Mouse (Mus musculus) R1 (cell line): ENCODE results near the gene Ptgfrn.

ENCODE experiments used
- DNase-seq: peaks from one replicate; pipeline ENCODE4 v3.0.0-alpha.2; 2018; ENCODE audit warnings: low read depth, low spot score

Gene Ptgfrn

GRCm38 (mm10) chr3:101116431-101117385 lies 6.6 kb upstream of the Ptgfrn start:
- no peak for DNase-seq

DNA sequence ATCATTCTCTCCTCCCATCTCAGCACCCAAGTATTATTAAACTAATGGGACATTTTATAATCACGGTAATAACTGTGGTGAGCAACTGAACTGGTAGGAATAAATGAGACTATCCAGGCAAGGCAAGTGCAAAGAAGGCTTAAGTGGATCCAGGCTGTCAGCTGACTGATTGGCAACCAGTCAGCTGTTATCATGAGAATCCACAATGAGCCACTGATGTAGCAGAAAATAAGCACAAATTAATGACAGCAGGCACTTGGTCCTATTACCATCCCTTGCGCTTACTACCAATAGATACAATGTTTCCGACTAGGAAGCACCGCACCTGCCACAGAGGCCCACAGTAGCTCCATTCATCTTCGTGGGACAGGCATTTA lies 2.4 kb upstream of the Ptgfrn start:
- DNase-seq: no peak

- DNase-seq: no peak
Measured at GRCm38 (mm10) chr3:101111848-101112517, 1.9 kb upstream of the Ptgfrn start.

- peak; percentile 56 for DNase-seq
Measured at GRCm38 (mm10) chr3:101111321-101111720, 1.2 kb upstream of the Ptgfrn start.

DNA sequence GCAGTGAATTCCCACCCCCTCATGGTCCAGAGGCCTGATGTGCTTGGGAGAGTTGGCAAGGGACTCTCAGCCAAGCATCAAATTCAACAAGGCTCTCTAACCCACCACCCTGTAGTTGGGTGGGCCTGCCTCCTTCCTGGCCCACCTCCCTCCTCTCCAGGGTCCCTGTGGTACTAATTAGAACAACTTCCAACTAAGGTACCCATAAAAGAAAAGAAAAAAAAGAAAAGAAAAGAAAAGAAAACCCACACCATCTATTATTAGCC lies 693 bp upstream of the Ptgfrn start:
- DNase-seq: no peak

DNA sequence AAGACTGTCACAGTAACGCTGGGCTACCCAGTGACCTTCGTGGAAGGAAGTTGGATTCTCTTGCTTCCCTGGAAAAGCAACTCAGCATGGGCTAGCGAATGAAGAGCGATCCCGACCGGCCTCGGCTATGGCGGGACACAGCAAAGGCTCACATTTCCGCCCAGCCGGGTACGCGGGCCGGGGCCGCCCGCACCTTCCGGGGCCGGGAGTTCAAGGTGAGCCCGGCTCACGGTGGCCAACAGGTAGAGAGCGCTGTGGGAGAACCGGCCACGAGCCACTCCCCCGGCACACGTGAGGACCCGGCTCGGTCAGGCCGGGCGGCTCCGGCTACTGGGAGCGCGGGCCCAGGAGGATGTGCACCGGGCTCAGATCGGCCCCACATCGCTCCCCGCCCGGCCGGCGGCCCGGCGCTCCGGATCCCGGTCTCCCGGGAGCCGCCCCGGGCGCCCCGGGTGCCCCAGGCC lies 488 bp downstream of the Ptgfrn start:
- peak; percentile 47 for DNase-seq

- DNase-seq: no peak
Measured at GRCm38 (mm10) chr3:101108848-101109247, 1.2 kb downstream of the Ptgfrn start.

DNA sequence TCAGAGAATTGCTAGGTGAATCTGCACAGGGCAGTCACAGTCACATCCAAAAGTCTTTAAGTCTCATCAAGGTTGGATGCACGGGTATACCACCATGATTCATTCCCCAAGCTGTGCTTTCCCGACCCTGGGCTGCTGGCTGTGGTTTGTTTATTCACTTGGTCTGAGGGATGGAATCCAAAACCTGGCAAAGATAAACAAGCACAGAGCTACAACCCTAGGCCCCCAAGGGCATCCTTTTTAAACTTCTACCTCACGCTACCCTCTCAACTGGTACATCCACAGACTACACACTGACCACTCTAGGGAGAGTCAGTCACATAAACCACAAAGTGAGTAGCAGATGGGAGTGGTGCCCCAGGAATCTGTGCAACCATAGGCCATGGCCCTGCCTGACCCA lies 1.8 kb downstream of the Ptgfrn start:
- no peak for DNase-seq

- DNase-seq: no peak
Measured at GRCm38 (mm10) chr3:101106326-101106725, 3.8 kb downstream of the Ptgfrn start.

DNA sequence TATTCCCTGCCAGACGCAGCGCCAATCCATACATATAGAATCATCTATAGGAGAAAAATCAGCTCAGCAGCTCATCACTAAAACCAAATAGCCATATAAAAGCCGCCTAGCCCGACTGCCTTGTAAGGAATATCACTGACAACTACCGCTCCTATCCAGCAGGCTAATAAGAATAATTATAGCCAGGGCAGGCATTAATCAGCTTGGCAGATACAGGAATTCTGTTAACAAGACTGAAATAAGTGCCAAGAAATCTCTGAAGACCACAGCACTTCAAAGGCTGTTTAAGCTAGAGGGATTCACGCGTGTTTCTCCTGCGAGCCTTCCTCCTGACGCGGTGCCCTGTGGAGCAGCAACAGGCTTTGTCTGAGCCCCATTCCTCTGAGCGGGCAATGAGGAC lies 4.6 kb downstream of the Ptgfrn start:
- no peak for DNase-seq

DNA sequence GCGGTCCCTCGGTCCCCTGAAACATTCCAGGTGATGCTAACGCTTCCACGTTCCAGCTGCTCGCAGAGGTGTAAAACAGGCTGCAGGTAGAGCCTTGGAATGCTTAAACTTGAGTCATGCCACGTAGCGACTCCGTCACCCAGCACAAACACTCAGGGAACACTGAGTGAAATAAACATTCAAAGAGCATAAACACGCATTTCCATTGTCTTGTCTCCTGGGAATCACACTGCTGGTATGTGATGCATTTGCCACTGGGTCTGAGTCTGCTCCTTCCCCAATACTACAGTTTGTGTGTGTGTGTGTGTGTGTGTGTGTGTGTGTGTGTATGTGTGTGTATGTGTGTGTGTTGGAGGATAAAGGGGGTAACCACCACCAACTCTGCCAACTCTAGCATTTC lies 5.2 kb downstream of the Ptgfrn start:
- DNase-seq: no peak

- no peak for DNase-seq
Measured at GRCm38 (mm10) chr3:101103770-101104169, 6.3 kb downstream of the Ptgfrn start.

DNA sequence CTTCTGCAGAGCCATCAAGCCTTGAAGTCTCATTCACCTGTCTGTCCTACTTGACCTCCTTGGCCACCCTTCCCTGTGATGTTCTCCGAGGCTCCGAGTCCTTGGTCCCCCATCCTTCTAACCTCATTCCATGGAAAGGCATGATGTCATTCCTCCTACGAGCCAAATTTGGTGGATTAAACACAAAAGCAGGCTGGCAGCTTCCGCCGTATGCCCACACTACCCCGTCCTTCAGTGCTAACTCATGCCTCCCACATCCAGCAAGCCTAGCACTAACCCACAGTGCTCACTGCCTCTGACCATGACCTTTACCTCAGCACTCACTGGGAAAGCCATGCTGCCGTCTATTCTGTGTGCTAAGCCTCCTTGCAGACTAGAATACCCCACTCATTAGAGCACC lies 8.0 kb downstream of the Ptgfrn start:
- DNase-seq: no peak

- no peak for DNase-seq
Measured at GRCm38 (mm10) chr3:101101184-101101583, 8.9 kb downstream of the Ptgfrn start.

DNA sequence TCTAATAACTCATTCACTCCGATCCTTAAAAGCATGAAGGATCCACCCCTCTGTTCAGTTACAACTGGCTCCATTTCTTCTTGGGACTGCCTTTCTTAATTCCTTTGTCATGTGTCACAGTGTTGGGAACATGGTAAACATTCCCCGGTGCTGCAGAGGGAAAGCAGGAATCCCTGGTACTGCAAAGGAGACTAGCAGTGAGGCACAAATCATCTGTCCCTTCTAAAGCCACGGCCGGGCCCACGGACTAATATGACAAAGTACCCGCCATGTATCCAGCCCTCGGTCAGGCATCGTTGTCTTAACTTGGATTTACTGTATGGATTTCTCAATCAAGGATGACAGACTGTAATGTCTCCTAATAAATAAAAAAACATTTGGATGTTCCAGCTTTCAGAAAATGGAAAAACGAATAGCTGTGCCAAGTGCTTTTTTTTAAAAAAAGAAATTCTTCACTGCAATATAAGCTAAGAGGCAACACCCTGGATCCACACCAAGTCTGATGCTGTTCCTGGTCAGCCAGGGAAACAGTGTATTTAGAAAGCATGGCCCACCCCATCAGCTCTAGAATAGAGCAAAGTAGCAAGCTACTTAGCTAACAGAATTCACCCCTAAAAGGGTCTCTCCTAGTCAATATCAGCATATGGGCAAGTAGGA lies 10.2 kb downstream of the Ptgfrn start:
- DNase-seq: no peak

DNA sequence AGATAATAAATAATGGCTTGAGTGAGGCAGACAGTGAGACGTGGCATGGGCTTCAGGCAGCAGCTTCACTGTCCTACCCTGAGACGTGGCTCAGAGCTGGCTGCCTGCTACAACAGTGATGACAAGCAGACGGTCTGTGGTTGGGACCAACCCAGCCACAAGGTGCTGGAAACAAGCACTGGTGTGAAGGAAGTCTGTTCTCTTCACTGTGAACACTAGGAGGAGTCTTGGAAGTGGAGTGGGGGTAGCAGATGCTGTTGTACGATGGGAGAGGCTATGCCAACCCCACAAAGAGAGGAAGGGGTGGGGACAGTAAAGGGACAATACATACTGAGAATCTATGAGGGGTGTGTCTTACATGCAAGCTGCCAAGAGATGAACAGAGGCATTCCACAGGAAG lies 12.0 kb downstream of the Ptgfrn start:
- DNase-seq: peak; percentile 65

DNA sequence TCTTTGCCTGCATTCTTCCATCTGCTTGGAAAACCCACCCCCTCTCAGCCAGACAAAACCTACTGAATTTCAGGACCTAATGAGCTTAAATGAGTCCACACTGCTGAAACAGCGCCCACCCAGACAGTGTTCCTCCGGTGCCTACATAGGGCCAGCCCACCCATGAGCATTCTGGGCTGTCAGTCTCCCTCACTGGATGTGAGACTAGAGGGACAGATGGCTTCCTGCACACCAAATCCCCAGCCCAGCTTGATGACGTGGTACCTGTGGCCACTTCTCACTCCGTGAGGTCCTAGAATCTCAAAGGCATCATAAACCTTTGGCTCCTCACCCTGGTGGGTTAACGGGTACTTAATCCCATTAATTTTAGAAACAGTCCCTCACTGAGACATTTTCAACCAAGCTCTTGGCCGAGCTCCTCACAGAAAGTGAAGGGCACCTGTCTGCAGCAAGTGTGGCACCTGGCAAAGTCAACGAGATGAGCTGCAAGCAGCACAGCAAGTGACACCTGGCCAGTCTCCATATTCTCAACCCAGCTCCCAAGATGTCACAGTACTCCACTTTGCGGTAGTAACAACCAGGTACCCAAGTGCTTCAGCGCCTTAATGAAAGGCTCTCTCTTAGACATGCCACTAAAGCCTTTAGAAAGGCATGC lies 12.8 kb downstream of the Ptgfrn start:
- DNase-seq: no peak

- peak; percentile 87 for DNase-seq
Measured at GRCm38 (mm10) chr3:101095761-101096449, 14.2 kb downstream of the Ptgfrn start.

- DNase-seq: peak; percentile 90
Measured at GRCm38 (mm10) chr3:101092202-101092601, 17.9 kb downstream of the Ptgfrn start.

DNA sequence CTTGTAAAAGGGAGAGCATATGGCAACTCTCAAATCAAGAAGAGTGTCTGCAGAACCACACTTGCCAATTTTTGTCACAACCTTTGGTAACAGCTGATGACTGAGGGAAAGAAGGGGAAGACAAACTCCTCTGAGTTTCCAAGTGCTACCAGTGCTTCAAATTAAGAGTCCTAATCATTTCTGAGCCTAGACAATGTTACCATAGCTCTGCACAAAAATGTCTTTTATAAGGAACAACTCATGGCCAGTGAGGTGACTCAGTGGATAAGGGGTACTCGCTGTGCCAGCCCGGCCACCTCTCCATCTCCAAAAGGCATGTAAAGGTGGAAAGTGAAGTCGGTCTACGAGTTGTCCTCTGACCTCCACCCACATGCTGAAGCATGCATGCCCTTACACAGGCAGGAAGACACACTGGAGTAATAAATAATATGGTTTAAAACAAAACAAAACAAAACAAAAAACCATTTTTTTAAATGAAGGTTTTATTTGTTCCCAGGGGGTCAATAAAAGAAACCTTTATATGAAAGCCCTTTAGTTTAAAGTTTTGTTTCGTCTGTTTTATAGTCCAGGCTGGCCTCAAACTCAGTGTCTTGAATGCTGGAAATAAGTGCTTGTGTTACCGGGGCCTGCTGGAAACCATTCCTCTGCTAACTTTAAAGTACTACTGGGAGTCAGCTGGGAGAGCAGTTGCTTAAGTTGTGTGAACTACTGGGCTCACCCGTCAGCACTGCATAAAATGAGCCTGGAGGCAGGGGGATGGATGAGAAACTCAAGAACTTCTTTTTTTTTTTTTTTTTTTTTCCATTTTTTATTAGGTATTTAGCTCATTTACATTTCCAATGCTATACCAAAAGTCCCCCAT lies 23.3 kb downstream of the Ptgfrn start:
- no peak for DNase-seq

GRCm38 (mm10) chr3:101080925-101081324 lies 29.2 kb downstream of the Ptgfrn start:
- no peak for DNase-seq
